Mouse (Mus musculus): ENCODE measurements around the gene Opn3.

The Opn3 gene

DNA sequence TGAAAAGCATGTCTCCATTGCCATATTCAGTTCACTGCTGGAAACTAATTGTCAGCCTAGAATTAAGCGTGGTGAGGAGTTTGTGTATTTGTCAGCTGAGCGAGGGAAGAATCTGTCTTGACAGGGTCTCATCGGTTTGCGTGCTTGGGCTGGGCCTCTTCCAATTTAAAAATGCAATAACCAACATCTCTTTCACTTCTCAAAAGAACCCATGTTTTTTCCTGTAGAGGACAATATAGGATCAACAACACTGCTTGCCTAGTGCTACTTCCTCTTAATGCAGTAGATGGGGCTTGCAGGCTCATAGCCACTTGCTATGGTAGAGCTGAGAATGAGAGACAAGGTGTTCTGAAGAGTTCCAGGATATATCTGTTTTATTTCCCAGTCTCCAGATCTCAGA, 32.7 kb downstream of the Opn3 start:
- no peak for DNase-seq (ENCODE audit: low read depth, low spot score)

DNA sequence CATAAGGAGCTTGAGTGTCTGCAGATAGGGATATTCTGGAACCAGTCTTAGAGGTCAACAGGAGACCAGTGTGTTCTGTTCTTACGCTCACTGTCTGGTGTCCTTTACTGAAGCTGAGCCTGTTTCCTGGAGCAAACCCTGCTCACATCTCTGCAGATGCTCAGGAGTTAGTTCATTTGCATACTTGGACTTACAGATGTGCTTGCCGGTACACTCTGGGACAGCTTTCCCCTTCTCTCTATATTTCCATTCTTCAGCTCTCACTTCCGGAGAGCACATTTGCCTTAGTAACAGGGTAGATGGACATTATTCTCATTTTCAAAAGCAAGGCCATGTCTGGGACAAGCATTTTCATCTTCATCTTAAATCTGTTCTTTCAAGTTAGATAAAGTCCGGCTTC, 44.0 kb downstream of the Opn3 start:
- DNase-seq (ENCODE audit: low read depth, low spot score), result no peak

DNA sequence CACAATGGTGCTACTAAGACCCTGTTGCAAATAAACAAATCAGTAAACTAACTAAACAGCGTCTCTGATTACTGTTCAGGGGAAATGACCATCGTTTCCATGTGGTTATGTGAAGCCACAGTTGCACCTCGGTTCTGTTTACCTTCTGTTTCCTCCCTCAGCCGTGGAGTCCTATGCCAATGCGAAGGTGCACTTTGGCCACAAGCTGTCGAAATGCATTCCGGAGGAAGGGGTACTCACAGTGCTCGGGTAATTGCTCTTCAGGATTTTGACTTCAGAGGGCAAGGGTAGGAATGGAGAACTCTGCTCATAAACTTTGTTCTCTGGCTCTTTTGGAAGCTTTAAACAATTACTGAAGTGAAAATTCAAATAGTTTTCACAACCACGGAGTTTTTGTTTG, 45.6 kb downstream of the Opn3 start:
- no peak for DNase-seq (ENCODE audit: low read depth, low spot score)

DNA sequence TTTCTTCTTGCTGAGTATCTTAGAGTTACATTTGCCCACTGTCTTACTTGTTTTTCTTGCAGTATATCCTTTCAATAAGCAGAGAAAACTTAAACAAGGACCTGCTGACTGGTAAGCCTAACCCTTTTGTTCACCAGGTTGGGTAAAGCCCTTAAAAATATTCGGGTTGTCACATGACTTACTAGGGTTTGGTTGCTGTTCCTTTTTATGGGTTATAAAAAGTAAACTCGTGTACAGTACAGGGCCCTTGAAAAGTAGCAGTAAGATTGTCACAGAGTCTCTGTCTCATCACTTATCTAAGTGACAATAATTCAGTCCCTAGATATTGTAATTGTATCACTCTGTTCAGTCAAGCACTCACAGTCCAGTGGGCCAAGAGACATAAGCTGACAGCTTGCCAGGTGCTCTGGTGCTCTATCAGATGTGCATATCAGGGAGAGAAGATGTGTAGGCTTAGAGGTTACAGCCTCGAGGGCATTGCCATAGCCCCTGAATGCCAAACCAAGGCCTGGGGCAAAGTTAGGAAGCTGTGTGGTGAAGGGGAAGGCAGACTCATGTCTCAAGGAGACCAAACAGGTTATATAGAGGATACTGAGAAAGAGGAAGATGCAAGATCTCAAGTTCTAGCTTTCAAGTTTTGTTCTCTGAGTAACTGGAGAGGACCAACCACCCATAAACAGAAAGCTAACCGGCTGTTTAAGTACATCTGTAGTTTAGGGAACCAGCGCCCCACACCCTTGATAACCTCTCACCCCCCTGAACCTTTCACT, 48.9 kb downstream of the Opn3 start:
- no peak for DNase-seq (ENCODE audit: low read depth, low spot score)

DNA sequence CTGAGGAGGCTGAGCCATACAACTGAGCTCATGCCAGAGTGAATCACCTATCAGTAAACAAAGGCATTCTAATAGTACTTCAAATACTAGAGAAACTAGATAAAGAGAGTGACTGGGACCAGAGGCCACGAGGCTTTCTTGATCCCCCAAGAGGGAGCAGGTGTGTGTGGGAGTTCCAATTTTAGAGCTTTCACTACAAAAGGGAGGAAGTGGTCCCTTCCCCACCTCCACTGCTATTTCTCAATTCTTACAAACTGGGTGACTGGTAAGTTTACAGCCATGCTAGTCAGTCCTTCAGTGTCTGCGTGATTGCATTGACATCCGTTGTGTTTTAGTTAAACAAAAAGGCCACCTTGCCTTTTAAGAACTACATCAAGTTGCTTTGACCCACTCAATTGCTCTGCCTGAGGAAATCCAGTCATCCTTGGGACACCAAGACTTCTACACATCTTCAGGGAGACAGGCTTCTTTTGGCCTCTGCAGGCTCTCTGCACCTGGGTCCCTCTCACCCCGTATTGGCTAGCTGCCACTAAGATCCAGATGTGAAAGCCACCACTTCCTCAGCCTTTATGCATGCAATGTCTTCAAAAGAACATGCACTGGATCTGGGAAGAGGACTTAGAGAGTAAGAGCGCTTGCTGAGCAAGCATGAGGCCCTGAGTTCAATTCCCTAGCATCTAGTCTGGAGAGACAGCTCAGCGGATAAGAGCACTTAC, 52.0 kb downstream of the Opn3 start:
- DNase-seq (ENCODE audit: low read depth, low spot score), result no peak

DNA sequence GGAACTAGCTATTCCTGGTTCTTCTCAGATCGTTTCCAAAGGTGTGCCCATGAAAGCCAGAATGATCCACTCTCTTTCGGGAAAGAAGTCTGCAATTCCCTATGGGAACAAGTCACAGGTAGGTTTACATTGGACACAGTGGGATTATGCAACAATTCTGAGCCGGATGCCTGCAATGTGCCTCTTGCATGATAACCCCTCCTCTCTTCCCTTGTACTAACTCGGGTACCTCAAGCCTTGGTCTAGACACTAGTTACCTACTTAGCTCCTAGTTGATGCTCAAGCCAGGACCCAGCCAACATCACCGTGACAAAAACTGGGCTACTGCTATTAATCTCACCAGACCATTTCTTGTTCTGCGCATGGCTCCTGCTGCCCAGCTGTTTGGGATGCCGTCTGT, 53.5 kb downstream of the Opn3 start:
- DNase-seq (ENCODE audit: low read depth, low spot score), result no peak

DNA sequence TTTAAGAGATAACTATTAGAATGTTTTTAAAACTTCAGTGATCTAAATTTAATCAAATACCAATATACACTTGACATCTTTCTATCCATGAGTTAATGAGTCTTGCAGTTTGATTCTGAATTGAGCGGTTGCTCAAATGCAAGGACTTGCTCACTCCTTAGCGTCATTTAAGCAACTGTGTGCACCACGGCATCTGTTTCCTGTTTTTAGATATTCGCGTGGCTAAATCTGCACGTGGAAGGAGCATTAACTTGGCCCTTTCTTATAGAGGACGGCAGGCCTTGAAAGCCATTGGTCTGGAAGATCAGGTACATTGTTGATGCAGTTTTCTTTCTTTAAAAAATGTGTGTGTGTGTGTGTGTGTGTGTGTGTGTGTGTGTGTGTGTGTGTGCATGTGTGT, 54.9 kb downstream of the Opn3 start:
- DNase-seq (ENCODE audit: low read depth, low spot score), result no peak

DNA sequence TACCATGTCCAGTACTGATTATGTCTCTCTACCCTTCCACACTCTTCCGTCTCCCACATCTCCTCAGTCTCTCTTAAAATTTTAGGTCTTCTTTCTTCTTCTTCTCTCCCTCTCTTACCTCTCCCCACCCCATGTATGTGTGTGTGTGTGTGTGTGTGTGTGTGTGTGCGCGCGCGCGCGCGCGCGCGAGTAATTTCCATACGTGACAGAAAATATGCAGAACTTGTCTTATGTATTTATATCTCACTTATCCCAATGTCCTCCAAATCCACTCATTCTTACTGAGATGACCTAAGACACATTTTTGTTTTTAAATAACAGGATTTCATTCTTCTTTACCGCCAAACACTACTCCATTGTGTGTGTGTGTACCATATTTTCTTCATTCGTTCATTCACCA, 60.1 kb downstream of the Opn3 start:
- DNase-seq (ENCODE audit: low read depth, low spot score), result no peak

DNA sequence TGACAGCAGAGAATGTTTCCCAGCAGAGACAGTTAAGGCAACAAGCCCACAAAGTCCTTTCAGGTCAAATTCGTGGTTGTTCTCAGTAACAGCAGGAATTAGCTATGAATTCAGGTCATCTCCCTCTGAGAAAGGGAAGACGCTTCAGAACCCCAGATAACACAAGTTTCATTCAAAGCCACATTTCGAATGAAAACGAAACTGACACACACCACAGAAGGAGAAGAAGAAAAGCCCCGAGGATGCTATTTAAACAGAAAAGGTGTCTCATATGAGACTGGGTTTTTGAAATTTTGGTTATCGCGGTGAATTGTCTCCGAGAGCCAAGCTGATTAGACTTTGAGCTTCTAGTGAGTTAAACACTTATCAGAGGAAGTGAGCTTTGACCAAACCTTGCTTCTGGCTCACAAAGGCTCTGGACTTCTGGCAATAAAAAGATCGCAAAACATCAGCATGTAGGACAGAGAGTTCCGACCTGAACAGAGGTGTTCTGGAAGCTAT, 60.8 kb downstream of the Opn3 start:
- no peak for DNase-seq (ENCODE audit: low read depth, low spot score)

DNA sequence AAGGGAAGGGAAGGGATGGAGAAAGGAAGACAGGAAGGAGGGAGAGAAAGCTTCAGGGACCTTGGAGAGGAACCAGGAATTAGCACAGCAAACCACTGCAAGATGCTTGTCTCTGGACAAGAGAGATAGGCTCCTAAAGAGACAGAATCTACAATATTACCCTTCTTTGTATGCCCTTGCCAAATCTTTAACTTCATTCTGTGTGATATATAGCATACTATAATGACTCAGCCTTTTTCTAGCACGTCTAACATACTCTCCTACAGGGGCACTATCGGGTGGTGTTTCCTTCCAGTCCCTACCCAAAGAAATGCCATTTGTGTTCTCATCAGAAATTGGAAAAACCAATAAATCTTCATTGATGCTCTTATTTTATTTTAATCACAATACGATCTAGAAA, 61.5 kb downstream of the Opn3 start:
- DNase-seq (ENCODE audit: low read depth, low spot score), result no peak

DNA sequence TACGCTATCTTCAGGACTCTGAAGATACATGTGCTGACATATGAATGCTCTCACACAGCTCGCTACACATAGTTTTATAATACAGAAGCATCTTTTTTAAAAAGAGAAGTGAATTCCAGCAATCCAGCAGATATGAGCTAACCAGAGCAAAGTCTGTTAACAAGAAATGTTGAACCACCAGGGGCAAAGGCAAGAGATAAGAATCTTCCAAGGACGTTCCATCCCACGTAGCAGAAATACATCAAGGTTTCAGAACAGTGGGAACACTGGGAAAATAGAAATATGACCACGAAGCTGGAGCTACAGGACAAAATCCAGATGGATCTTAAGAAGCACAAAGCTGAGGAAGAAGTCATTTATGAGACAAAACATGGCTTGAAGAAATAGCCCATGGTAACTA, 62.2 kb downstream of the Opn3 start:
- no peak for DNase-seq (ENCODE audit: low read depth, low spot score)

DNA sequence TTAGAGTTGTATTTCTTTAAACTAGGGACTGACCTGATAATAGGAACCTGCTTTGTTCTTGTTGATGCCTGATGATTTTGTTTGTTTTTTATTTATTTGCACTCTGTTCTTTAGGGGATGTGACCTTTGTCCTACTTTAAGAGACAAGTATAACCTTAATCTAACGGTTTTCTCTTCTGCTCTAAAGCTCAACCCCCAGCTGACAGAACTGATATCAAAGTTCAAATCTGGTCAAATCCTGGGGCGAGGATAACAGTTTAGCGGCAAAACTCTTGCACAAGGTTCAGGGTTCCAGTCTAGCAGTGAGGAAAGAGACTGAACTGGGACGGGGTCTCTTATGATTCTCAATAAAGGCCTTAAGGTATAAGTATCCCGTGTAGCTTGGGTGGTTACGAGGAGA, 63.3 kb downstream of the Opn3 start:
- DNase-seq (ENCODE audit: low read depth, low spot score), result no peak

DNA sequence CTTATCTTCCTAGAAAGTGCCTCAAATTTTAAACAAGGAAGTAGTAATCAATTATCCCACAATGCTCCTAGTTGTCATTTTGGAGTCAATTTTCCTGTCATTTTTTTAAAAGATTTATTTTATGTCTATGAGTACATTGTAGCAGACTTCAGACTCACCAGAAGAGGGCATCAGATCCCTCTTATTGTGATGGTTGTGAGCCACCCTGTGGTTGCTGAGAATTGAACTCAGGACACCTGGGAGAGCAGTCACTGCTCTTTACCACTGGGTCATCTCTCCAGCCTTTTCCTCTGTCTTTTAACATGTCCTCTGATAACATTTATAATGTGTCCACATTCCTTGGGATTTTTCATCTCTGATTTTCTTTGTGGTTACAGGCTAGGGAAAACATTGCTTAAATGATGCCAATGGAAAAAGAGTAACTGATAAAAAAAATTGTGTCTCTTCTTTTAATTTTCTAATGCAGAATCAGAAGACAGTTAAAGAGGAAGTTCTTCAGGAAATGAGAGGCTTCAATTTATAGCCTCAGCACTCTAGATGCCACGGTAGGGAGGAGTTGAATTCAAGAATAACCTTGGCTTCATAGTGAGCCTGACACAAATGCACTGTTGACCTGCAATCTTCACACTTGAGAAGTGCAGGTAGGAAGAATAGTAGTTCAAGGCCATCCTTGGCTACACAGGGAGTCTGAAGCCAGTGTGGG, 66.4 kb downstream of the Opn3 start:
- DNase-seq (ENCODE audit: low read depth, low spot score), result no peak

DNA sequence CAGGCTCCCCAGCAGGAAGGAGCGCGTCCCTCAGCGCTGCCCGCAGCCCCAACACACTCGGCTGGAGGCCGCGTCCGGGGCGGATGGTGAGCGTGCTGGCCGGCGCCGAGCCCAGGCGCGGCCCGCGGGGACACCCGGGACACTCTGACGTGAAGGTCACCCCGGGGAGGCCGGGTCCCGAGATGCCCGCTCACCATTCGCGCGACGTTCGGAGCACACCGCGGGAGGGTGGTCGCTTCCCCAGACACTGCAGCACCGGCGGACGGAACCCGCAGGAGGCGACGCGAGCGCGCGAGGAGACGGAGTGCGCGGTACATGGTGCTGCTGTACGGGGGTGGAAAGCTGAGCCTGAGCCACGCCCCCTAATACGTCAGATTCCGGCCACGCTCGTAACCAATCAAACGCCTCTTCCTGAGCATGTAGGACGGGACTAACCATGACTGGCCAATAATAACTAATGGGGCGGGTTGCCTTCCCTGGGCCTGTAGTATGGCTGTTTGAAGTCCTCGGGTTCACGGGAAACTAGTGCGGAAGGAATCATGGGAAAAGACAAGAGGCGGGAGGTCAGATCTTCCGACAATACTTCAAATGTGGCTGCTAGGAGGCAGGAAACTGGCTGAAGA, 67.2 kb downstream of the Opn3 start, which contains the start of gene Fh1:
TSS of gene Fh1 (minus strand) at position 379 of the 623 bp plus-strand sequence.
- DNase-seq (ENCODE audit: low read depth, low spot score), result peak; percentile 97

DNA sequence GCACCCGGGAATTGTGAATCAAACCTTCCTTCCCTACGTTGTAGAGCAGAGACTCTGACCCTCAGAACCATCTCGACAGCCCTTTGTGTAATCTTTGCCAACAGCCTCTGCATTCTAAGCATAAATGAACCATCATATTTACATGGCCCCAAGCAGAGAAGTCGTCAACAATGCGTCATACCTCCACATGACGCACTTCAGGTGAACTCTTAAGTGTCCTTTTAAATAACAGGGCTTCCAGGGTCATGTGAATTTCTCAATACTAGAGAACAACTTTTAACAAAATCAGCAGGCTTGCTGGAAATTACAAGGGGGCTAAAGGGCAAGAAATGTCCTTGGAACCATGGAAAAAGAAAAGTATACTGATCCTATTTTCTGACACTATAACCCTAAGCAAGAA, 68.9 kb downstream of the Opn3 start:
- no peak for DNase-seq (ENCODE audit: low read depth, low spot score)

DNA sequence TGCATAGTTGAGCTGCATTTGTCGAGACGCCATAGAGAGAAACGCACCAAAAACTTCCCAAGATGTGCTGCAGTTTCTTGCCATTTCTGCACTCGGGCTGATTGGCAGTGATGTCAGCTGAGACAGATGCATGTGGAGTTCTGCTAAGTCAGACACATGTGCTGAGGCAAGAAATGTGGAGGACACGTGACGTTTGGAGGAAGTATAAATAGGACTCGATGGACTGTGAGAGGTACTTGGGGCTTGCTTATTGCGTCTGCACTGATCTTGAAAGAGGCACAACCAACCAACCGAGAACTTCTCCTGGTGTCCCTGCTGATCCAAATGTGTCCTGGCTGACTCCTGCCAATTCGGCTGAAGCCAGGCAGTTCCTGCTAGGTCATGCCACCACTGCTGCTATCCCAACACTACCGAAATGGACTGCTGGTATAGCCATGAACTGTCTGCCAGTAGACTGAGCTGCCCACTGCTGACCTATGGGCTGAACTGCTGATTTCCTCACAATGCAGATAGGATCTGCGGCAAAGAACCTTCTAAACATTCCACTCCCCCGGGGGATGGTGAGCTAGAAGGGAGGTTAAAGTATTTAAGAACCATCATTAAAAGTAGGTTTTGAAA, 72.7 kb downstream of the Opn3 start, which contains the start of gene Kmo:
TSS of gene Kmo (plus strand) at position 568 of the 618 bp plus-strand sequence.
- DNase-seq (ENCODE audit: low read depth, low spot score), result no peak

DNA sequence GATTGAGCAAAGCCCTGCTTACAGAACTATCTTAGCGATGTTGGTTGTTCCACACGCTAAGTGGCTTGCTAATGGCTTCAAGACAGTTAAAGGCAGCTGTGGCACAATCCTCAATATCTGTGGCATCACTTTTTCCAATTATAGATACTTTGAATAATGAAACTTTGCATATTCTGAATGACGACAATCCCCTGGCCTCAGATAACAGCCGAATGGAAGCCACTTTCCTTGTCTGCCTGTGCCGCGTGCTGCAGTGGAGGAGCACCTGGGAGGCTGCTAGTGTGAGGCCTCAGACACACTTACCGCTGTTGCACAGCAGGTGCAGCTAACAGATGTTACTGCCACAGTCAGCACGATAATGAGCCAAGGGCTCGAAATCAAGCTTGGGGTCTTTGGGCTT, 77.6 kb downstream of the Opn3 start:
- no peak for DNase-seq (ENCODE audit: low read depth, low spot score)

Data from ZHBTc4 (cell line).